Mouse (Mus musculus) small intestine, adult 2 months (tissue): Measurements from ENCODE around the gene Zfp523.

Source experiments
- CTCF ChIP-seq: fragments of 200-500 bp; IDR thresholded peaks from 2 replicates; pipeline ENCODE4 v1.5.1; 2012; ENCODE audit warnings: low read depth, mild to moderate bottlenecking, control low read depth, inconsistent platforms, low read length, moderate library complexity, mixed read lengths; ENCODE audit not compliant: insufficient replicate concordance, insufficient read length; ENCODE audit errors: extremely low read depth
- POLR2A ChIP-seq: fragments of 200-500 bp; IDR thresholded peaks from 2 replicates; pipeline ENCODE4 v1.6.1; 2012; ENCODE audit warnings: low read depth, mild to moderate bottlenecking, control low read depth, inconsistent platforms, low read length, moderate library complexity

- TF ChIP-seq CTCF (no peak), POLR2A (no peak)
These were observed 40.7 kb upstream of the Zfp523 start for GRCm38 (mm10) chr17:28136266-28136665.
